Mouse (Mus musculus): ENCODE results near the gene Smg7. TPM values are rescaled to one million over a fixed set of nuclear protein-coding genes. Genes with fewer than 3 reads are reported as not detected.

The Smg7 gene
- total RNA-seq, 2 experiments from 2014 or later = 80.8 to 84.8 TPM

- intact Hi-C loops (cut with DNase I) = no loop called here
- DNase-seq = peak; percentile 26
Observed at GRCm38 (mm10) chr1:152809541-152810252, 92.7 kb downstream of the Smg7 start.

- intact Hi-C loops (cut with DNase I) = no loop called here
- DNase-seq = no peak
Observed at GRCm38 (mm10) chr1:152808392-152808680, 94.1 kb downstream of the Smg7 start.

- intact Hi-C loops (cut with DNase I) = no loop called here
- no peak for DNase-seq
Observed at GRCm38 (mm10) chr1:152807619-152808391, 94.6 kb downstream of the Smg7 start.

- intact Hi-C loops (cut with DNase I) = no loop called here
- DNase-seq = no peak
Observed at GRCm38 (mm10) chr1:152804907-152805306, 97.5 kb downstream of the Smg7 start.

- intact Hi-C loops (cut with DNase I) = no loop called here
- no peak for DNase-seq
Observed at GRCm38 (mm10) chr1:152800633-152801176, 101.7 kb downstream of the Smg7 start.

GRCm38 (mm10) chr1:152799897-152800296 is 102.5 kb downstream of the Smg7 start, which contains the start of gene Ncf2:
Ncf2 (plus strand) TSS chr1:152800194.
- intact Hi-C loops (cut with DNase I) = no loop called here

GRCm38 (mm10) chr1:152798125-152798524 is 104.3 kb downstream of the Smg7 start:
- DNase-seq = no peak
- intact Hi-C loops (cut with DNase I) = no loop called here

More at GRCm38 (mm10) chr1:152799897-152800296, 102.5 kb downstream of the Smg7 start, which contains the start of gene Ncf2:
- no peak for DNase-seq

- no peak for DNase-seq
- intact Hi-C loops (cut with DNase I) = no loop called here
Observed at GRCm38 (mm10) chr1:152796683-152797263, 105.7 kb downstream of the Smg7 start.

GRCm38 (mm10) chr1:152795688-152796255 is 106.7 kb downstream of the Smg7 start:
- no peak for DNase-seq
- intact Hi-C loops (cut with DNase I) = no loop called here

- DNase-seq = no peak
- intact Hi-C loops (cut with DNase I) = no loop called here
Observed at GRCm38 (mm10) chr1:152793495-152794130, 108.8 kb downstream of the Smg7 start.

GRCm38 (mm10) chr1:152792736-152793494 is 109.5 kb downstream of the Smg7 start:
- intact Hi-C loops (cut with DNase I) = no loop called here
- DNase-seq = peak; percentile 16

- DNase-seq = no peak
- intact Hi-C loops (cut with DNase I) = no loop called here
Observed at GRCm38 (mm10) chr1:152791269-152791668, 111.2 kb downstream of the Smg7 start.

GRCm38 (mm10) chr1:152790821-152791220 is 111.6 kb downstream of the Smg7 start:
- intact Hi-C loops (cut with DNase I) = no loop called here

GRCm38 (mm10) chr1:152790254-152790653 is 112.2 kb downstream of the Smg7 start:
- intact Hi-C loops (cut with DNase I) = no loop called here
- peak; percentile 23 for DNase-seq

More at GRCm38 (mm10) chr1:152790821-152791220, 111.6 kb downstream of the Smg7 start:
- DNase-seq = no peak

GRCm38 (mm10) chr1:152788121-152788660 is 114.3 kb downstream of the Smg7 start:
- no peak for DNase-seq
- intact Hi-C loops (cut with DNase I) = no loop called here
